Comparison of ENCODE assay signal across 8 mouse cellular contexts in genomic region chr13:48261341-48262221, GRCm38 (mm10). TPM values are rescaled to one million over a fixed set of nuclear protein-coding genes. Genes with fewer than 3 reads are reported as not detected.
DNase-seq lines count a peak whose midpoint lies in the region; ATAC-seq and TF ChIP-seq lines count a peak whose summit lies in the region.

No protein-coding gene starts in this region.

- peak overlapping the region; percentile 15; the same call in 1 of the 2 replicates for H3K27ac ChIP-seq in bone marrow, adult 2 months (ENCODE audit: control insufficient read depth, insufficient read depth, low read depth, low read length, poor library complexity)
- peak overlapping the region; percentile 97 for H3K27ac ChIP-seq in forebrain, embryonic 10.5 days
- H3K27ac ChIP-seq in heart, embryonic 14.5 days (replicated peaks in 1 of 2; ENCODE audit: control insufficient read depth in 1 of 2, insufficient read depth in 1 of 2, low read depth in 2 of 2, low read length in 2 of 2): peak overlapping the region; percentile 61 to 81; a peak in 3 of 4 replicates
- H3K27ac ChIP-seq in liver, embryonic 13.5 days: no peak overlapping the region; the same call in 1 of the 2 replicates
- H3K27ac ChIP-seq in neural tube, embryonic 13.5 days (replicated peaks): peak overlapping the region; percentile 98

- no peaks in the 10 kb centered on the region for H3K9me3 ChIP-seq in forebrain, embryonic 10.5 days
- no peaks in the 10 kb centered on the region for H3K9me3 ChIP-seq in heart, embryonic 14.5 days (ENCODE audit: control insufficient read depth, low read length)
- no peaks in the 10 kb centered on the region for H3K9me3 ChIP-seq in liver, embryonic 13.5 days (replicated peaks)
- H3K9me3 ChIP-seq in neural tube, embryonic 13.5 days: no peaks in the 10 kb centered on the region

- no peaks in the 10 kb centered on the region for H3K36me3 ChIP-seq in C2C12 (ENCODE audit: control insufficient read depth, insufficient read depth)
- H3K36me3 ChIP-seq in forebrain, embryonic 10.5 days (replicated peaks): peaks cover 31% of the 10 kb centered on the region
- no peaks in the 10 kb centered on the region for H3K36me3 ChIP-seq in heart, embryonic 14.5 days (ENCODE audit: control insufficient read depth, insufficient read depth, low read length)
- no peaks in the 10 kb centered on the region for H3K36me3 ChIP-seq in liver, embryonic 13.5 days
- no peaks in the 10 kb centered on the region for H3K36me3 ChIP-seq in neural tube, embryonic 13.5 days

- no peak for TF ChIP-seq CTCF in C2C12 (IDR thresholded peaks at IDR 0.05; ENCODE audit: control insufficient read depth, insufficient read depth, insufficient read length)
- TF ChIP-seq CTCF in bone marrow, adult 2 months (IDR thresholded peaks at IDR 0.05; ENCODE audit: control insufficient read depth, insufficient read depth, low read length): no peak

- H3K79me3 ChIP-seq in C2C12 (ENCODE audit: low read depth): no peaks in the 10 kb centered on the region

- peak overlapping the region; percentile 75 for H3K9ac ChIP-seq in heart, embryonic 14.5 days (ENCODE audit: low read length)
- peak overlapping the region; percentile 29 for H3K9ac ChIP-seq in liver, embryonic 13.5 days
- peak overlapping the region; percentile 100 for H3K9ac ChIP-seq in neural tube, embryonic 13.5 days

- DNase-seq in forebrain, embryonic 10.5 days (ENCODE audit: extremely low spot score, low spot score): peak; percentile 63
- DNase-seq in kidney, postnatal 14 days: peak; percentile 63
- no peak for DNase-seq in liver, embryonic 13.5 days
- DNase-seq in urinary bladder, postnatal 25 days (ENCODE audit: low spot score): peak; percentile 44

- H3K4me1 ChIP-seq in bone marrow, adult 2 months (ENCODE audit: control insufficient read depth, insufficient read depth, low read length): no peaks in the 10 kb centered on the region
- H3K4me1 ChIP-seq in forebrain, embryonic 10.5 days: peaks cover 49% of the 10 kb centered on the region
- peaks cover 2 to 8% of the 10 kb centered on the region in 2 experiments; a peak in 3 of 4 replicates for H3K4me1 ChIP-seq in heart, embryonic 14.5 days (ENCODE audit: control insufficient read depth in 2 of 2, insufficient read depth in 2 of 2, low read length in 2 of 2)
- H3K4me1 ChIP-seq in liver, embryonic 13.5 days (replicated peaks): 0 out of 2 replicates have a peak, but pooled peaks cover 4% of the 10 kb centered on the region
- H3K4me1 ChIP-seq in neural tube, embryonic 13.5 days (replicated peaks): peaks cover 31% of the 10 kb centered on the region

- H3K27me3 ChIP-seq in C2C12 (ENCODE audit: control insufficient read depth, insufficient read depth, insufficient read length): peaks cover 6% of the 10 kb centered on the region
- peaks cover 20% of the 10 kb centered on the region for H3K27me3 ChIP-seq in forebrain, embryonic 10.5 days (ENCODE audit: poor library complexity, severe bottlenecking)
- H3K27me3 ChIP-seq in heart, embryonic 14.5 days (ENCODE audit: control insufficient read depth, insufficient read depth, low read length): peaks cover 5% of the 10 kb centered on the region; the same call in 1 of the 2 replicates
- H3K27me3 ChIP-seq in liver, embryonic 13.5 days: peaks cover 58% of the 10 kb centered on the region
- no peaks in the 10 kb centered on the region for H3K27me3 ChIP-seq in neural tube, embryonic 13.5 days

- H3K4me2 ChIP-seq in heart, embryonic 14.5 days (ENCODE audit: low read length): peak overlapping the region; percentile 98
- H3K4me2 ChIP-seq in liver, embryonic 13.5 days: peak overlapping the region; percentile 73
- H3K4me2 ChIP-seq in neural tube, embryonic 13.5 days: peak overlapping the region; percentile 74

- H3K4me3 ChIP-seq in C2C12 (ENCODE audit: insufficient read depth, poor library complexity, severe bottlenecking): peak overlapping the region; percentile 21
- peak overlapping the region; percentile 20 for H3K4me3 ChIP-seq in bone marrow, adult 2 months (replicated peaks; ENCODE audit: control insufficient read depth, low read depth, low read length)
- peak overlapping the region; percentile 90 for H3K4me3 ChIP-seq in forebrain, embryonic 10.5 days
- peak overlapping the region; percentile 76 to 89 for H3K4me3 ChIP-seq in heart, embryonic 14.5 days (ENCODE audit: control insufficient read depth in 1 of 2, insufficient read depth in 1 of 2, low read depth in 1 of 2, low read length in 2 of 2)
- peak overlapping the region; percentile 58 for H3K4me3 ChIP-seq in liver, embryonic 13.5 days (replicated peaks)
- peak overlapping the region; percentile 80 for H3K4me3 ChIP-seq in neural tube, embryonic 13.5 days

- TF ChIP-seq POLR2A in bone marrow, adult 2 months (IDR thresholded peaks at IDR 0.05; ENCODE audit: borderline replicate concordance, control insufficient read depth, low read depth, low read length): no peak

- ATAC-seq in heart, embryonic 14.5 days (ENCODE audit: insufficient number of reproducible peaks, insufficient read depth, low FRiP score, low read depth): peak; percentile 26; the same call in 1 of the 2 replicates
- ATAC-seq in liver, embryonic 13.5 days (ENCODE audit: low read depth): no peak
- peak; percentile 54 for ATAC-seq in neural tube, embryonic 13.5 days (ENCODE audit: low read depth)

- 1% methylated on average over 94 of the region's 98 CpGs for WGBS in bone marrow, adult 2 months
- WGBS in forebrain, embryonic 10.5 days: under 1% methylated on average over 98 of the region's 98 CpGs
- under 1% methylated on average over 96 of the region's 98 CpGs for WGBS in heart, embryonic 14.5 days
- under 1% methylated on average over 91 of the region's 98 CpGs for WGBS in liver, embryonic 13.5 days (ENCODE audit: insufficient replicate concordance)
- under 1% methylated on average over 98 of the region's 98 CpGs for WGBS in neural tube, embryonic 13.5 days

- H3K79me2 ChIP-seq in C2C12 (ENCODE audit: control insufficient read depth, insufficient read depth): no peaks in the 10 kb centered on the region

- peak overlapping the region; percentile 49 for H3ac ChIP-seq in C2C12 (ENCODE audit: control insufficient read depth, insufficient read length, low read depth)

TF ChIP-seq in C2C12, 6 proteins besides CTCF, POLR2A, EP300 and RAD21:
- TF ChIP-seq CEBPB (IDR thresholded peaks at IDR 0.05; ENCODE audit: low read depth): no peak
- no peak for TF ChIP-seq USF1 (IDR thresholded peaks at IDR 0.05; ENCODE audit: low read depth)

RNA-seq across cellular contexts. Expression of gene Id4, which starts 0.6 kb away (rescaled TPM):
- polyA plus RNA-seq in C2C12 (2012; fragmentation: generic; extraction: Trizol): 0.29 TPM
- 2.7 and 3.4 TPM in 2 replicates for polyA plus RNA-seq in bone marrow, adult 2 months (2011; ENCODE audit: insufficient read depth, insufficient read length, low replicate concordance, missing spikeins)
- polyA plus RNA-seq in forebrain, embryonic 10.5 days (2016; fragmentation: Nextera tagmentation; extraction: Ambion mirVana): 80.5 and 101 TPM in 2 replicates
- 2.5 and 2.6 TPM in 2 replicates for polyA plus RNA-seq in heart, embryonic 14.5 days (2014; fragmentation: Nextera tagmentation; extraction: Ambion mirVana)
- polyA plus RNA-seq in liver, embryonic 13.5 days (2015; fragmentation: Nextera tagmentation; extraction: Ambion mirVana): 0.33 and 0.36 TPM in 2 replicates
- 114 and 116 TPM in 2 replicates for polyA plus RNA-seq in neural tube, embryonic 13.5 days (2015; fragmentation: Nextera tagmentation; extraction: Ambion mirVana)

Comparison
In these comparisons a context has a peak if more than half of its experiments do, and no peak if none do; other contexts are left out.
1. H3K4me3 ChIP-seq: peak in every context shown above with its lines; median percentile 90 in forebrain, embryonic 10.5 days; 82 in heart, embryonic 14.5 days; 80 in neural tube, embryonic 13.5 days; 58 in liver, embryonic 13.5 days; 21 in C2C12; 20 in bone marrow, adult 2 months.
2. H3K9ac ChIP-seq: peak in every context shown above with its lines; median percentile 100 in neural tube, embryonic 13.5 days; 75 in heart, embryonic 14.5 days; 29 in liver, embryonic 13.5 days.
3. RNA of gene Id4, which starts 0.6 kb away (polyA plus RNA-seq): 114 to 116 TPM in neural tube, embryonic 13.5 days and 80.5 to 101 TPM in forebrain, embryonic 10.5 days; 2.7 to 3.4 TPM in bone marrow, adult 2 months, 2.5 to 2.6 TPM in heart, embryonic 14.5 days, 0.33 to 0.36 TPM in liver, embryonic 13.5 days and 0.29 TPM in C2C12 (single experiment); every median in the first group is over 10 times any median in the second.
4. Peak in every context shown above with its lines, with median percentiles within 50 percentile points of each other: H3K4me2 ChIP-seq.